Mouse (Mus musculus) T-helper 1 cell (primary cell): Measurements from ENCODE around the gene Pitpnm1.
"Not testable (repeated sequence)": the region's sequence is repeated elsewhere in the genome, so short reads cannot be mapped to it uniquely, and the experiment has no call there.

ENCODE experiments used
- in situ Hi-C: fragments of 300-600 bp; cut with MboI, MseI; formaldehyde crosslinking; loops from one replicate; pipeline ENCODE4 v1.15.1; 2025; ENCODE audit warnings: high pct_unique_total_duplicates

Pitpnm1 gene

DNA sequence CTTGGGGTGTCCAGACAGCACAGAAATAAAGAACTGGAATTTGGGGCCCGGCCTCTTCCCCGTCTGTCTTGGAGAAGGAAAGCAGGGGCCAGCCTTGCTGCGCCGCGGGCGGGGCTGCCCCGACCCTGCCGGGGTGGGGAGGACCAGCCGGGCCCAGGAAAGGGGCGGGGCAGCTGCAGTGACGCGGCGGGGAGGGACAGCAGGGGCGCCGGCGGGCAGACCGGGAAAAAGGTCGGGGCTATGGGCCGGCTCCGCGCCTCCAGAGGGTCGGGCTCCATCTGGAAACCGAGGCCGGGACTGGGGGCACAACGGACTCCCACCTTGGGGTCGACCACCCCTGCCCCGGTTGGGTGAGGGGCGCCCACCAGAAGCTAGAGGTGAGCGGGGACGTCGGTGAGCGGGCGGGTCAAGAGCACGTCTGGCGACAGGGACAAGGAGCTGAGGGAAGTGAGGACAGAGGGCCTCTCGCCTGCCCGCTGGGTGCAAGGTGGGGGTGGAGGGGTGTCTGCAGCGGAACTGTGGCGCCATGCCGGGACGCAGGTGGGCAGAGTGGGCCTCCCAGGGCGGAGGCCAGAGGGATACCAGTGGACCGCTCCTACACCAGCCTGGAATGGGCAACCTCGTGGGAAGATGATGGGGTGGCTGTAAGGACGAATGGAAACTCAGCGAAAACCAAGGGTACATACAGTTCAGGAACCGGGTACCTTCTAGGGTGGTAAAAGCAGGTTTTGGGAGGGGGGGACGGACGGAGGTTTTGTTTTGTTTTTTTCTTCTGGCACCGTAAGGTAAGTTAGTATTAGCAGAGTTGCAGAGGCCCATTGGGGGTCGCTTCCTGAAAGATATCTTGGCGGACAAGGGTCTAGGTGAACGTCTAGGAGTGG, at the start of gene Pitpnm1:
TSS of gene Pitpnm1 (plus strand) at position 162 of the 881 bp plus-strand sequence.
- in situ Hi-C loops = no loop called here

GRCm38 (mm10) chr19:4051016-4051415, 48.8 kb upstream of the Pitpnm1 start:
- in situ Hi-C loops = loop anchor here (5.0 kb wide), 2 partner anchors 34 to 741 kb away; partner anchors contain the start of gene Rbm4

DNA sequence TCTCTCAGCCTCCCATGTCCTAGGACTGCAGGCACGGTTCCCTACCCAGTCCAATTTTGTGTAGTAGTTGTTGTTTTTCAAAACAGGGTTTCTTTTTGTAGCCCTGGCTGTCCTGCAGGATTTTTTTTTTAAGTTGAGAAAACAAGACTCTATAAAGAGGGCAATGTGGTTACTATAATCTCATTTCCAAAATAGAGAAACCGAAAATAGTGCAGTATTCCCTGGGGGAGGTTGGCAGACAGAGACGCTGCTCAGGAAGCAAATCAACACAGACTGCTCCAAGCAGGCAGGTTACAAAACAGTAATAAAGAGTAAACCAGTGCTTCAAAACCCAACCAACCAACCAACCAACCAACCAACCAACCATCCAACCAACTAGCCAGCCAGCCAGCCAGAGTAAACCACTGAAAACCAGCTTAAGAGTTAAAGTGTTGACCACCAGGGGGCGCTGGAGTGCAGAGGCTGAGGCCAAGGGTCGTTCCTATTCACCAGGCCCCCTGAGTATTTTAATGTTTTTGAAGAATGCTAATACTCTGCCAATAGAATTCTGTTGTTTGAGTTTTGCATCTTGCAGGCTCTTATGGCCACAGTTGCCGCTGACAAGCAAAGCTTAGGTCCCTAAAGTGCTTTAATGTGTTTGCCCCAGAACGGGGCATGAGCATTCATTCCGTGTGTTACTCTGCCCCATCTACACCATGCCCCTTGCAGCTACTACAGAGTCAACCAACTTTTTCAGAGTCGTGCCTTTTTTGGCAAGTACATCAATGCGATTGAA, 47.9 kb upstream of the Pitpnm1 start:
- in situ Hi-C loops = loop anchor here (5.0 kb wide), 2 partner anchors 35 to 740 kb away; partner anchors contain the start of gene Rbm4

DNA sequence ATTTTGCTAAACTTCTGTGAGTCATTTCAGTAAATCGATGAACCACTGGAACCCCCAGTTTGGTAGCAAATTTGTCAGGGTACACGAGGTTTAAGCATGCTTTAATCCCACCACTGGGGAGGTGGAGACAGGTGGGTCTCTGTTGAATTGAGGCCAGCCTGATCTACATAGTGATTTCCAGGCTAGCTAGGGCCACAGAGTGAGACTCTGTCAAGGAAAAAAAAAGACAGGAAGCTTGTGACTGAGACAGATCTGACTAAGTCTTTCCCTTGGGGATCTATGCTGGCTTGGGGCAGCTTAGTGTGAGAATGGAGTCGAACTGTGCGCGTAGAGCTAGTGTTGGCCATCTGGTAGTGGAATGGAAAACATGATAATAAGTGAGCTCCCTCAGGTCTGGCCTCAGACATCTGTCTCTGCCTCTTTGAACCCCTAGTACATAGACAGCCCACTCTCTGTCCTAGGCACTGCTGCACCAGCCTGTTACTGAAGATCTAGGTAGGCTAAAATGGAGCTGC, 47.2 kb upstream of the Pitpnm1 start:
- in situ Hi-C loops = loop anchor here (5.0 kb wide), 2 partner anchors 35 to 740 kb away; partner anchors contain the start of gene Rbm4

DNA sequence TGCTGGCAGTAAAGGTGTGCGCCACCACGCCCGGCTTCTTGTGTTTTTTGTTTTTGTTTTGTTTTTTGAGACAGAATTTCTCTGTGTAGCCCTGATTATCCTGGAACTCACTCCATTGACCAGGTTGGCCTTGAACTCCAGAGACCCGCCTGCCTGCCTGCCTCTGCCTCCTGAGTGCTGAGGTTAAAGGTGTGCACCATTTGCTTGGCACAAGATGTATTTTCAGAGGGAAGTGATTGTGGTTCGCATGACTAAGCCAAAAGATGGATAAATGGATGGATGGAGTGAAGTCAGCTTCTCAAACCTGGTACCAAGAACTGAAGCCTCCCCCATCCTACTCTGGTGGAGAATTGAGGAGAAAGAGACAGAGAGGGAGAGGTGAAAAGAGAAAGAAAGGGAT, 45.2 kb upstream of the Pitpnm1 start:
- in situ Hi-C loops = loop anchor here (5.0 kb wide), 2 partner anchors 37 to 738 kb away; partner anchors contain the start of gene Rbm4

GRCm38 (mm10) chr19:4055216-4055946, 44.4 kb upstream of the Pitpnm1 start:
- in situ Hi-C loops = no loop called here

- in situ Hi-C loops = no loop called here
Measured at GRCm38 (mm10) chr19:4055947-4056693, 43.7 kb upstream of the Pitpnm1 start.

GRCm38 (mm10) chr19:4056727-4057126, 43.1 kb upstream of the Pitpnm1 start:
- in situ Hi-C loops = no loop called here

DNA sequence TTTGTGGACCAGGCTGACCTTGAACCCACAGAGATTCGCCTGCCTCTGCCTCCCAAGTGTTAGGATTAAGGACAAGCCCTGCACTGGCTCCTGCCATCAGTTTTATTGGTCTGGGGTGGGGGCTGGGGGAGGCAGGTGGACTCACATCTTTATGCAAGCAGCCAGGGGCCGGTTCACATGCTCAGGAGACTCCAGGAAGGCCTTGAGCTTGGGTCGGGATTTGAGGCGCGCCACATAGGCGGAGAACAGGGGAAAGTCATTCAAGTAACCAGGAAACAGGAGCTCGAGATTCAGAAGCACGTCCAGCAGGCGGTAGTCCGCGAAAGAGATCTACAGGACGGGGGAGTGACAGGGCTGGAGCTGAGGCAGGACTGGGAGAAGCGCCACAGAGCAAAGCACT, 42.4 kb upstream of the Pitpnm1 start:
- in situ Hi-C loops = no loop called here

DNA sequence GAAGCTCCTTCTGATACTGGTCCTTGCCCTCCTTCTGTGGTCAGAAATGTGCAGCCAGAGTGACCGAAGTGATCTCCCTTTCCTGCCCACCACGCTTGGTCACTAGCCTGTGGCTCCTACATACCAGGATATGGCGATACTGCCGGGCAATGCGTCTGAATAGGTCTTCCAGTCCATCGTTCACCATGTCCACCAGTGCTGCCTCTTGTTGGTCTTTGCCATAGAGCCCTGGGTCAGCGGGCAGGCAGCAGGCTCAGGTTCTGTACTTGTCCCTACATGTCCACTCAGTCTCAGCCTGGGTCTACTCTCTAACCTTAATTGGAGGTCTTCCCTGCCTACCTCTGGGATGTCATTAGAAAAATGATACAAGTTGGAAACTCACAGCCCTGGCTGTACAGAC, 41.8 kb upstream of the Pitpnm1 start:
- in situ Hi-C loops = no loop called here

DNA sequence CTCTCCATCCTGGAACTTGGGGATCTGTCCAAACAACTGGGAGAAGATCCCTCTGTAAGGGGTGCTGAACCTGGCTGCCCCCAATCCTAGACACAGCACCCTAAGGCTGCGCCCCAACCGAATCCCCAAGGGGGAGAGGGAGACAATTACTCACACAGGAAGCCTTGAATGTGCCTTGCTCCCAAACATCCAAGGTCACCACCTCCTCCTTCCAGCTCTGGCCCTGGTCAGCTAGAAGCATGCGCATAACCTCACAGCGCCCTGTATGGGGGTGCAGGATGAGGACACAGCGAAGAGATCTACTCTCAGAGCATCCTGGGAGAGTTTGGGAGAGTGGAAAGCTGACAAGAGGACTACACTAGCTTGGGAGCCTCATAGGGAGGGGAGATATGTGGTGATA, 41.2 kb upstream of the Pitpnm1 start:
- in situ Hi-C loops = no loop called here

DNA sequence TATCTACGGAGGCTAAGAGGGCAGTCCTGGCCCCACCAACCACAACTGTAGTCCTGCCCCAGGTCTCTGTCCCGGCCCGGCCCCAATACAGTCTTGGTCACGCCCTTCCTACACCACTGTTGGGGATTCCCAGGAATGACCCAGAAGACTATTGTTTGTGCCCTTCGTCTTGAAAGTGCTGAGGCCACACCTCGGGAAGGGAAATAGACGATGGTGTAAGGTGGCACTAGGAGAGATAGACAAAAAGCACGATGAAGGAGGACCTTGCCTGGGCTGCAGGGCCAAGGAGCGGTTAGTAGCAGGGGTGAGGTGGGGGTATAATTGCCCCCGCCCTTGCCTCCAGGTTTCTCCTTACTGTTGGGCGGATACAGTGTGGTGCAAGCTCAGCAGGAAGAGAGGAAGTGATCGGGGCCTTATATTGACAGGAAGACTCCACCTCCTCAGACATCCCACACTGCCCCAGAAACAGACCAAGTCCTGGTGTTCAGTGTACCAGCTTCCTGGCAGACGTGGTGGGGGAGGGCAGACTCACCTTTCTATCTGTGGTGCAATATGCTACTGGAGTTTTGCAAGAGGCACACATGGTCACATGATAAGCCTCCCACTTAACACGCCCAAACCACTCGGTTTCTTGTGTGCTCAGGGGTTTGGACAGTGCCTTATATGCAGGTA, 40.6 kb upstream of the Pitpnm1 start, which contains the start of gene Gstp3:
TSS of gene Gstp3 (minus strand) at position 501 of the 672 bp plus-strand sequence.
- in situ Hi-C loops = no loop called here

- in situ Hi-C loops = not testable (repeated sequence)
Measured at GRCm38 (mm10) chr19:4060044-4060898, 39.5 kb upstream of the Pitpnm1 start.

GRCm38 (mm10) chr19:4060899-4061465, 38.8 kb upstream of the Pitpnm1 start:
- in situ Hi-C loops = no loop called here

GRCm38 (mm10) chr19:4063357-4063756, 36.4 kb upstream of the Pitpnm1 start:
- in situ Hi-C loops = not testable (repeated sequence)

DNA sequence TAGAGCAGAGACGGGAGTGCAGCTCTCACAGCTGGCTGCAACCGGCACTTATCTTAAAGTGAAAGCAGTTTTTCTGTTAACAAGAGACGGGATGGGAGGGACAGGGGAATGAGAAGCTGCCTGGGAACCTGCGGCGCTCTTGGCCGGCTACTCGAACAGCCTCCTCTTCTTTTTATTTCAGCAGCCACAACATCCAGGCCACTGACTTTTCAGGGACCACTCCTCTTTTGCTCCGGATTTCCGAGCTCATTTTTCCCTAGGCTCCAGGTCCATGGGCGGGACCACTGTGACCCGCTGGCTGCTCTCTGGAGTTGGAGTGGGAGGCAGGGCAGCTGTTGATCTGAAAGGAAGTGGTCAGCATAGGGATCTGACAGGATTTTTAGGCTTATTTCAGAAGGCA, 35.3 kb upstream of the Pitpnm1 start:
- in situ Hi-C loops = not testable (repeated sequence)

DNA sequence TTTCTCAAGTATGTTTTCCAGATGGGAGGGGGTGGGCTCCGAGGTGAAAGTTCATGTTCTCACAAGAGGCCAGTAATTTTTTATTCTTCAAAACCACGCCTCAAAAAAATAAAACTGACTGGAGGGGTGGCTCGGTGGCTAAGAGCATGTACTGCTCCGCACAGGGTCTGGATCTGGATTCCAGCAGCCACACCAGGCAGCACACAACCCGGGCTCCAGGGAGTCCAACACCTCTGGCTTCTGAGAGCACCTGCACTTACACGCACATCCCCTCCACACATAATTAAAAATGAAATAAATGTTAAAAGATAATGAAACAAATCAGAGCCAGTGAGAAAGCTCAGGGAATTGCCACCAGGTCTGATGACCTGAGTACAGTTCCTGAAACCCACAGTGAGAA, 33.5 kb upstream of the Pitpnm1 start:
- in situ Hi-C loops = no loop called here

DNA sequence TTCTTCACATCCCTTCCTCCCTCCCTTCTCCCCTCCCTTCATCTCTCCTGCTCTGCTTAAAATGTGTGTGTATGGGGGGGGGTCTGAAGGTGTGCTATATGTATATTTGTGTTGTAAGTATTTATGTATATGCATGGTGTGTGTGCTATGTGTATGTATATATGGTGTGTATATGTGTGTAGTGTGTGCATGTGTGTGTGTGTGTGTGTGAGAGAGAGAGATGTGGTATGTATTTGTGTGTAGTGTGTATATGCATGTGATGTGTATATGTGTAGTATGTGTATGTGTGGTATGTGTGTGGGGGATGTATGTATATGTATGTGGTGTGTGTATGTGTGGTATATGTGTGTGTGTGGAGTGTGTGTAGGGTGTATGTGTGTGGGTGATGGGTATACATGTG, 32.9 kb upstream of the Pitpnm1 start:
- in situ Hi-C loops = no loop called here

DNA sequence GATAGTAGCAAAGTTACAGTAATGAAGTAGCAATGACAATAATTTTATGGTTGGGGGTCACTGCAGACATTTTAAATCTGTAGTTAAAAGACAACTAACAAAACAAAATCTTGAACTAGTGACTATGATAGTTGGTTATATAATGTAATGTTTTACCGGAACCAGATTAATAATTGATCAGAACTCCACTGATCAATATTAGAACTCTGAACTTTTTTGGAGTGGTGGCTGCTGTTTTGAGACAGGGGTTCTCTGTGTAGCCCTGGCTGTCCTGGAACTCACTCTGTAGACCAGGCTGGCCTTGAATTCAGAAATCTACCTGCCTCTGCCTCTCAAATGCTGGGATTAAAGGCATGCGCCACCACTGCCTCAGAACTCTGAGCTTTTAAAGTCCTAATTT, 31.6 kb upstream of the Pitpnm1 start:
- in situ Hi-C loops = not testable (repeated sequence)
